Mouse (Mus musculus): Measurements from ENCODE around the gene Csmd2. TPM values are rescaled to one million over a fixed set of nuclear protein-coding genes. Genes with fewer than 3 reads are reported as not detected.
"Not testable (repeated sequence)": the region's sequence is repeated elsewhere in the genome, so short reads cannot be mapped to it uniquely, and the experiment has no call there.

The Csmd2 gene
- polyA plus RNA-seq, 1 experiment from 2014 or later: 0.03 TPM

DNA sequence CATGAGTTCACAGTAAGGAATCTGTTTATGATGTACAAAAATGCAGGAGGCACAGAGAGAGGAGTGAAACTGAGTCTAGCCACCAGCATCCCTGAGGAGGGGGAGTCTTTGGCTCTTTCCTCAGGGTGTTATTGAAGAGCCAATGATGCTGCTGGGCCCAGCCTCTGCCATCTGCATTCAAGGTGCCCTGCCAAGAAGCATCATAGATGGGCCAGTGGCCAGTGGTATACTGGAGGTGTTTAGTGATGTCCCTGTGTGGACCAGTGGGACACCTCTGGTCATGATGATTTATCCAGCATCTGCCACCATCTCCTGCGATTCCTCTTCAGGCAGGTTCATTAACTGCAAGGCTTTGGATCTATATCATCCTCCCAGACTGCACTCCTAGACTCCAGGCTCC, 61.1 kb downstream of the Csmd2 start:
- H3K27me3 ChIP-seq: no peaks in the 10 kb centered on the region
- WGBS (ENCODE audit: insufficient replicate concordance): 46% methylated on average over 1 of the region's 1 CpGs
- H3K4me1 ChIP-seq (replicated peaks): no peaks in the 10 kb centered on the region
- no peak overlapping the region for H3K4me3 ChIP-seq (replicated peaks)
- H3K9ac ChIP-seq: no peak overlapping the region
- ATAC-seq (ENCODE audit: insufficient read depth): no peak
- H3K27ac ChIP-seq (replicated peaks): no peak overlapping the region
- H3K9me3 ChIP-seq (replicated peaks): no peaks in the 10 kb centered on the region
- H3K36me3 ChIP-seq (replicated peaks): no peaks in the 10 kb centered on the region
- H3K4me2 ChIP-seq: no peak overlapping the region

DNA sequence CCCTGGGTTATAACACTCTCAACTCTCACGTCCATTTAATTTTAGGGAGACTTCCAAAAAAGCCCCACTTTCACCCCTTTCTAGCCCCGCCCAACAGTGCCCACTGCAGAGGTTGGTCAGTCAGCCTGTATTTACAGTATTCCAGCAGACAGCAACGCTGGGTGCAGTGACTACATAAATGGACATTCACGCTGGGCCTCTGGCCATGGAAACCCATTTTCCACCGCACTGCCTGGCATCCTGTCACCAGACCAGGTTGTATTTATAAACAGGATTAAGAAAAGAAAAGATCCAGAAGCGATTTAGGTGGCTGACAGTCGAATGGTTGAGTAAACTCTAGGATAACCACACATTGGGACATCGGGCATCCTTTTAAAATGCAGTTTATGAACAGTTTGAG, 65.0 kb downstream of the Csmd2 start:
- Histone ChIP-seq H3K4me1 (replicated peaks) (no peaks in the 10 kb centered on the region), H3K4me3 (replicated peaks) (no peak overlapping the region), H3K4me2 (no peak overlapping the region), H3K36me3 (replicated peaks) (no peaks in the 10 kb centered on the region), H3K9me3 (replicated peaks) (no peaks in the 10 kb centered on the region; the same call in 1 of the 2 replicates), H3K9ac (no peak overlapping the region), H3K27me3 (no peaks in the 10 kb centered on the region), H3K27ac (replicated peaks) (no peak overlapping the region)
- no peak for ATAC-seq (ENCODE audit: insufficient read depth)
- WGBS (ENCODE audit: insufficient replicate concordance): 59% methylated on average over 8 of the region's 8 CpGs

DNA sequence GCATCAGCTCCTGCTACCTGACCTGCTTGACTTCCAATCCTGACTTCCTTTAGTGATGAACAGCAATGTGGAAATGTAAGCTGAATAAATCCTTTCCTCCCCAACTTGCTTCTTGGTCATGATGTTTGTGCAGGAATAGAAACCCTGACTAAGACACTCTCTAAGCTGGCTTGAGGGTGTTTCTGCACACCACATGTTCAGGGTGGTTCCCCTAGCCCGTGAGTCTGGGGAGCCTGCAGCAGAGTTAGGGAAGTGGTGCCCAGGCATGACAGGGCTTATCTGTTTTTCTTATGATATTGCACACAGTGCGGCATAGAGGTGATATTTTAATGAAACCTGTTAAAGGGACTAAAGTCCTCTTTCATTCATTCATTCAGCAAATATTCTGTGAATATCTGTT, 73.6 kb downstream of the Csmd2 start:
- not testable (repeated sequence) for H3K4me3 ChIP-seq (replicated peaks); H3K4me2 ChIP-seq; H3K27ac ChIP-seq (replicated peaks); H3K9ac ChIP-seq; H3K9me3 ChIP-seq (replicated peaks); H3K4me1 ChIP-seq (replicated peaks); ATAC-seq (ENCODE audit: insufficient read depth); H3K36me3 ChIP-seq (replicated peaks); H3K27me3 ChIP-seq
- WGBS (ENCODE audit: insufficient replicate concordance): 52% methylated on average over 2 of the region's 2 CpGs

DNA sequence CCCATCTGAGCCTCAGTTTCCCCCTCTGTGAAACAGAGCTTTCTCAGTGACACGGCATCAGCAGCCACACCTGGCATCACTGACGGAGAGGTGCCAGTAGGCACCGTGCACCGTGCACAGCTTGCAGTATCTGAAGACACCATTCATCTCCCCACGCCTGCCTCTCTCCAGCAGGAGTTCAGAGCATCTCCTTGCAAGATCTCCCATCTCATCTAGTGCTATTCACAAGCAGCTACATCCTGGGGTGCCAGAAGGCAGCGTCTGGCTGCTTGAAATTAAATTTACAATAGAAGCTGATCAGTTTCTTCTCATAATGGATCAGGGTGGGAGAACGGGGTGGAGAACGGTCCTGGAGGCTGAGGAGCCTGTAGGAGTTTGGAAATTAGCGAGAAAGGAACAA, 79.5 kb downstream of the Csmd2 start:
- no peak overlapping the region for H3K27ac ChIP-seq (replicated peaks)
- H3K9me3 ChIP-seq (replicated peaks): 0 out of 2 replicates have a peak, but pooled peaks cover 4% of the 10 kb centered on the region
- H3K9ac ChIP-seq: no peak overlapping the region
- WGBS (ENCODE audit: insufficient replicate concordance): 59% methylated on average over 9 of the region's 9 CpGs
- ATAC-seq (ENCODE audit: insufficient read depth): no peak
- no peaks in the 10 kb centered on the region for H3K36me3 ChIP-seq (replicated peaks)
- H3K4me2 ChIP-seq: no peak overlapping the region
- no peaks in the 10 kb centered on the region for H3K27me3 ChIP-seq
- no peaks in the 10 kb centered on the region for H3K4me1 ChIP-seq (replicated peaks)
- no peak overlapping the region for H3K4me3 ChIP-seq (replicated peaks)

DNA sequence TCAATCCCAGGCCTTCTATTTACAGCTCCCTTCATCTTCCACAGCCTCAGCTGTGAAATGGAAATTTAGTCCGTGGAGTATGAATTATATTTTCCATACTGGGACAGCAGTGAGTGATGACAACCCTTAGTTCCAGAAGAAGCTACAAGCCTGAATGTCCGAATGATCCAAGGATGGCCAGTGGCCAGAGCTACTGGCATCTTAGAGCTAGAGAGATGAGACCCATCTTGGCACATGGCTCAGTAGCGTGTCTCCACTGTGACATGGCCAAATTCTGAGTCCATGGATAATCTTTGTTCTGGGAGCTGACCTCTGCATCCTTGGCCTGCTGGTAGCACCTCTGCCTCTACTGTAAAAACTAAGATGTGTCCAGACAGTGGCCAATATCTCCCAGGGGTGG, 96.8 kb downstream of the Csmd2 start:
- H3K4me3 ChIP-seq (replicated peaks): no peak overlapping the region
- no peak overlapping the region for H3K4me2 ChIP-seq
- H3K9ac ChIP-seq: no peak overlapping the region
- no peaks in the 10 kb centered on the region for H3K9me3 ChIP-seq (replicated peaks)
- WGBS (ENCODE audit: insufficient replicate concordance): 52% methylated on average over 3 of the region's 3 CpGs
- H3K27me3 ChIP-seq: no peaks in the 10 kb centered on the region
- H3K27ac ChIP-seq (replicated peaks): no peak overlapping the region
- ATAC-seq (ENCODE audit: insufficient read depth): no peak
- no peaks in the 10 kb centered on the region for H3K4me1 ChIP-seq (replicated peaks)
- H3K36me3 ChIP-seq (replicated peaks): no peaks in the 10 kb centered on the region

DNA sequence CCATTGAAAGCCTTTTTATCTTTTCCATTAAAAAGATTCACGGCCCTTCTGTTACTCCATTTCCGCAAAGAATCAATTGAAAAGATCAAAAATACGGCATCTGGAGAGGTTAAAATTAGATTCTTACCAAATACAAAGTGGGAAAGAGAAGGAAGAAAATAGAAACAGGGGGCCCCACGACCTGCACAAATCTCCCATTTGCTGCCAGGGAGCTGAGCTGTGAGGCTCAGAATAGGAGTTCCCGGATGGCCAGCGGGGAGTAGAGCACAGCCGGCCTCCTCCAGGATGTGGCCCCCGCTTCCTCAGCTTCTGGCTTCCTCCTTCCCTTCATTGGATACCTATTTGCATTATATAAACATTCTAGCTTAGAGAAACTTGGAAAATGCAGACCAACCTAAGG, 97.4 kb downstream of the Csmd2 start:
- no peaks in the 10 kb centered on the region for H3K36me3 ChIP-seq (replicated peaks)
- H3K9me3 ChIP-seq (replicated peaks): no peaks in the 10 kb centered on the region
- WGBS (ENCODE audit: insufficient replicate concordance): 57% methylated on average over 8 of the region's 8 CpGs
- H3K27ac ChIP-seq (replicated peaks): no peak overlapping the region
- no peak overlapping the region for H3K4me3 ChIP-seq (replicated peaks)
- H3K4me2 ChIP-seq: no peak overlapping the region
- H3K27me3 ChIP-seq: no peaks in the 10 kb centered on the region
- no peak overlapping the region for H3K9ac ChIP-seq
- H3K4me1 ChIP-seq (replicated peaks): no peaks in the 10 kb centered on the region
- ATAC-seq (ENCODE audit: insufficient read depth): no peak

DNA sequence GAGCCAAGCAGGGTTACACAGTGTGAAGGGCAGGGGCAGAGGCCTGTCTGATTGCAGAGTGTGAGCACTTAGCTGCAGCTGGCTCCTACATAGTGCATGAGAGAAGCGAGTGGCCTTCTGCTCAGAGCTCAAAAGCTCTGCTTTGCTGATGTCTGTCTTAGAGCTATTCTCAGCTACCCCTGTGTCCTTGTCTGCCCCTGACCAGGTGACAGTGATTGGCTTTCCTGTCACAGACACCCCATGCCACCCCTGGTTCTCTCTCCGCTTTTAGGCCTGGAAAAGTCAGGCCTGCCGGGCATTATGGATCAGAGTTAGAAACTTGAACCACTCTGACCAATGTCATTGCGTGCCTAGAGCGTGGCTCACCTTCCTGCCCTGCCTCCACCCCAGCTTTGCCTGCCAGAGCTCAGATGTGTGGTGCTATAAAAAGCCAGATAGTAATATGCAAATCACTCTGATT, 99.5 kb downstream of the Csmd2 start:
- no peaks in the 10 kb centered on the region for H3K36me3 ChIP-seq (replicated peaks)
- WGBS (ENCODE audit: insufficient replicate concordance): 56% methylated on average over 5 of the region's 5 CpGs
- ATAC-seq (ENCODE audit: insufficient read depth): no peak
- no peak overlapping the region for H3K27ac ChIP-seq (replicated peaks)
- H3K27me3 ChIP-seq: no peaks in the 10 kb centered on the region
- H3K9ac ChIP-seq: no peak overlapping the region
- no peak overlapping the region for H3K4me3 ChIP-seq (replicated peaks)
- H3K4me2 ChIP-seq: no peak overlapping the region
- no peaks in the 10 kb centered on the region for H3K9me3 ChIP-seq (replicated peaks)
- no peaks in the 10 kb centered on the region for H3K4me1 ChIP-seq (replicated peaks)

DNA sequence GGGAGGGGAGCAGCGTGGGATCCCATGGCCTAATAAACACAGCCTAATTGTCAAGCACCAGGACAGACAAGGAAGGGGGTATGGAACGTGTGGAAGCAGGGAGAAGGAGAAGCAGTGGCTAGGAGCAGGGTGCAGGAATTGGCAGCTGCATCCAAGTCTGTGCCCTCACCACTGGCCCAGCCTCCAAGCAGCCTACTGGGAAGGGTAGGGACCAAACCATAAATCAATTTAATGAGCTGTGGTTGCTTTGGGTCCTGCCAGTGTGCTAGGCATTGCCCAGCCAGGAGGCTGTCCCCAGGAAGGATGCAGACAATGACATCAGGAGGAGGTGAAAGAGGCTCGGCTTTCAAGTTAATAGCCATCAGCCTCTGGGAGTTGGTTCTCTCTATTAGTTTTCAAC, 100.0 kb downstream of the Csmd2 start:
- H3K9me3 ChIP-seq (replicated peaks): no peaks in the 10 kb centered on the region
- H3K4me2 ChIP-seq: no peak overlapping the region
- 21% methylated on average over 3 of the region's 3 CpGs for WGBS (ENCODE audit: insufficient replicate concordance)
- no peaks in the 10 kb centered on the region for H3K36me3 ChIP-seq (replicated peaks)
- H3K9ac ChIP-seq: no peak overlapping the region
- H3K4me3 ChIP-seq (replicated peaks): no peak overlapping the region
- H3K4me1 ChIP-seq (replicated peaks): no peaks in the 10 kb centered on the region
- no peaks in the 10 kb centered on the region for H3K27me3 ChIP-seq
- no peak for ATAC-seq (ENCODE audit: insufficient read depth)
- no peak overlapping the region for H3K27ac ChIP-seq (replicated peaks)

DNA sequence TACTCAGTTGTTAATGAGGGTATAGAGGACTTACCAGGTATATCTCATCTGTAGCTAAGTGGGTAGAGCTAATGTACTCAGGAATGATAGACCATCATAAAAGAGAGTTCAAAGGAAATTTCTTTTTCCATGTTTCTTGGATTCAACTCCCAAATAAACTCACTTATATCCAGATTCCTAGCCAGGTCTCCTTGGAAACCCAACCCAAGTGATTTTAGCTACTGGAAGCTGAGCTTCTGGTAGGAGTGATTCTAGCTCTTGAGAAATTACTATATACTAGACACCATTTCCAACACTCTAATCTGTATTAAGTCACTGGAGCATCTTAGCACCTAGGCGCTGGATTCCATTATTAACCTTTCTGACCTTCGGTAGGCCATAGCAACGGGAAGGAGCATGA, 100.6 kb downstream of the Csmd2 start:
- no peak overlapping the region for H3K4me3 ChIP-seq (replicated peaks)
- no peaks in the 10 kb centered on the region for H3K27me3 ChIP-seq
- H3K9ac ChIP-seq: no peak overlapping the region
- ATAC-seq (ENCODE audit: insufficient read depth): no peak
- no peak overlapping the region for H3K4me2 ChIP-seq
- no peaks in the 10 kb centered on the region for H3K4me1 ChIP-seq (replicated peaks)
- H3K9me3 ChIP-seq (replicated peaks): no peaks in the 10 kb centered on the region
- H3K36me3 ChIP-seq (replicated peaks): no peaks in the 10 kb centered on the region
- no peak overlapping the region for H3K27ac ChIP-seq (replicated peaks)
- 68% methylated on average over 3 of the region's 3 CpGs for WGBS (ENCODE audit: insufficient replicate concordance)

DNA sequence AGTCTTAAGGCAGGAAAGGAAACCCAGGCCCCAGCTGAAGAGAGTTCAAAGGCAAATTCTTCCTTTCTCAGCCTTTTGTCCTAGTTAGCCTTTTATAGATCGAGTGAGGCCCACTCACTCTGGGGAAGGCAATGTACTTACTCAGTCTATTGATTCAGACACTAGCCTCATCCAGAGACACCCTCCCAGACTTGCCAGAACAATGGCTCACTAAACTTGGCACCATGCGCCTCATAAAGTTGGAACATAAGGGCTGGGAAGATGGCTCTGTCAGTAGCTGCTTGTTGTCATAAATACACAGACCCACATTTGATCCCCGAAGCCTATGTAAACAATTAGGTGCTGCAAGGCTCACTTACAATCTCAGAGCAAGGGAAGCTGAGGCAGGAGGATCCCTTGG, 104.3 kb downstream of the Csmd2 start:
- WGBS (ENCODE audit: insufficient replicate concordance): 55% methylated on average over 3 of the region's 3 CpGs
- no peaks in the 10 kb centered on the region for H3K27me3 ChIP-seq

DNA sequence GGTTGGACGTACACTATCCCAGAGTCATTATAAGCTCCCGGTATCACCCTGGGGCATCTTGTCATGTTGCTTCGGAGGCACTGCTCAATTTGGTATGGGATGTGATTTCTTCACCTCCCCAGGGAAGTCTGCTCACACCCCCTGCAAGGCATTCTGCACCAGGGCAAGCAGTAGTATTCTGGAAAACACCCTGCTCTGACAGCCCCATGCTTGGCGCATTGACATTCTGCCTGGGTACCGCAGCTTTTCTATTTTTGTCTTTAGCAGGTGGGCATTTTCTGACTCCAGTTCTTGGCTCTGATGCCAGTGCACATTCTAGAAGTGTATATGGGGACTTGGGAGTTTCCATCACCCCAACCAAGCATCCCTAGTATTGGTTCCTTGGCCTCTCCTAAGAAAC, 111.9 kb downstream of the Csmd2 start:
- H3K27ac ChIP-seq (replicated peaks): no peak overlapping the region

More for the DNA sequence above, 104.3 kb downstream of the Csmd2 start:
- Histone ChIP-seq H3K4me3 (replicated peaks) (no peak overlapping the region), H3K9ac (no peak overlapping the region), H3K9me3 (replicated peaks) (no peaks in the 10 kb centered on the region), H3K4me1 (replicated peaks) (no peaks in the 10 kb centered on the region), H3K36me3 (replicated peaks) (no peaks in the 10 kb centered on the region), H3K4me2 (no peak overlapping the region), H3K27ac (replicated peaks) (no peak overlapping the region)
- ATAC-seq (ENCODE audit: insufficient read depth): no peak

DNA sequence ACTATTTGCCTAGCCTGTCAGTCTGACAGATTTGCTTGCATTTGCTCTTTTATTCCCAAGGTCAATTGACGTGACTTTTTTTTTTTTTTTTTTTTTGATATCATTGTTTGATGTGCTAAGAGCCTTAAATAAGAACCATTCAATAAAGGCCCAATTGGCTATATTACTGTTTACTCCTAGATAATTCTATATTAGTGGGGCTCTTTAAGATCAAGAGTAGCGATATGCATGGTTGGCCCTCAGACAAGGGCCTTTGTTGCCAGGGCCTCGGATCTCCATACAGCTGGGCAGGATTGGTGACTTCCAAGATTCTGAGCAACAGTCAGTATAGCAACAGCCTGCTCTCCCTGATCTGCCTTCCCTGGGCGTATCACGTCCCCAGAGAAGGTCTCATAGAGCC, 112.9 kb downstream of the Csmd2 start:
- no peak overlapping the region for H3K9ac ChIP-seq
- H3K36me3 ChIP-seq (replicated peaks): no peaks in the 10 kb centered on the region
- H3K4me1 ChIP-seq (replicated peaks): no peaks in the 10 kb centered on the region
- H3K4me3 ChIP-seq (replicated peaks): no peak overlapping the region
- no peak overlapping the region for H3K27ac ChIP-seq (replicated peaks)
- no peak for ATAC-seq (ENCODE audit: insufficient read depth)
- 59% methylated on average over 5 of the region's 5 CpGs for WGBS (ENCODE audit: insufficient replicate concordance)
- H3K27me3 ChIP-seq: no peaks in the 10 kb centered on the region
- no peaks in the 10 kb centered on the region for H3K9me3 ChIP-seq (replicated peaks)
- H3K4me2 ChIP-seq: no peak overlapping the region

More for the DNA sequence above, 111.9 kb downstream of the Csmd2 start:
- Histone ChIP-seq H3K27me3 (no peaks in the 10 kb centered on the region), H3K9me3 (replicated peaks) (no peaks in the 10 kb centered on the region), H3K36me3 (replicated peaks) (no peaks in the 10 kb centered on the region), H3K4me3 (replicated peaks) (no peak overlapping the region), H3K4me1 (replicated peaks) (no peaks in the 10 kb centered on the region), H3K9ac (no peak overlapping the region), H3K4me2 (no peak overlapping the region)
- WGBS (ENCODE audit: insufficient replicate concordance): 82% methylated on average over 5 of the region's 5 CpGs
- ATAC-seq (ENCODE audit: insufficient read depth): no peak

Measured in liver, embryonic 15.5 days (tissue).